Mouse (Mus musculus): ENCODE measurements around the gene Wdr6. TPM values are rescaled to one million over a fixed set of nuclear protein-coding genes. Genes with fewer than 3 reads are reported as not detected.

Gene Wdr6
- polyA plus RNA-seq, 1 experiment from 2014 or later: 82.0 TPM

DNA sequence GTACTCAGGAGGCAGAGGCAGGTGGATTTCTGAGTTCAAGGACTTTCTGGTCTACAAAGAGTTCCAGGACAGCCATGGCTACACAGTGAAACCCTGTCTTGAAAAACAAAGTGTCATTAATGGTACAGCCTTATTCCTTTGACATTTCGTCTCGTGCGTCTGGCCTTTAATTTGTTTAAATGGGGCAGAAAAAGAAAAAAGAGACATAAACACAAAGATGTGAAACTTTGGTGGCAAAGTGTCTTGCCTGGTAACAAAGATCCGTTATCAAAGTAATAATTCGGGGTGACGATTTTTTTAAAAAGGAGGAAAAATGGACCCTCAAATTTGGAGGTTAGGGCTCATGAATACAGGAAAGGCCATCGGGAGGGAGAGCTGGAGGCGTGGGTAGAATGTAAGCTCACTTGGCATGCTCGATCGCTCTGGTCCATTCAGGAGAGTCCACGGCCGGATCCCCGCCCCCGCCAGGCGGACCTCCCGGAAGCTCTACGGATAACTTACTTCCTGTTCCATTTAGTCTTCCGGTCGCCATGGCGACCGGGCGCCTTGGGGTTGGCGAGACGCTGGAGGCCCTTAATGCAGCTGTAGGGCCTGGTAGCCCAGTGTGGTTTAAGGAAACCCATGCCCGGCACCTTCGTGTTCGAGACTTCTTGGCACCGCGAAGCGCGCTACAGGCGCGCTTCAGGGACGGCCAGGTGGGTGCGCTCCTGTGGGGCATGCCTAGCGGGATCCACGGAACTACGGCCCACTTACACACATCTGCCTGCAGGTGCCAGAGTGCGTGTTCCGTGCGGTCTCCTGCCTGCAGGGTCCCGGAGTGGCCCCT, 8.9 kb downstream of the Wdr6 start, which contains the start of gene Dalrd3:
Gene Dalrd3 (plus strand): TSS at position 506 of the 826 bp plus-strand sequence.
- H3K27me3 ChIP-seq (replicated peaks; ENCODE audit: control insufficient read depth, insufficient read depth, low read length): no peaks in the 10 kb centered on the region
- H3K27ac ChIP-seq (ENCODE audit: low read depth): peak within 1 kb of the TSS; percentile 64
- no peaks in the 10 kb centered on the region for H3K9me3 ChIP-seq (ENCODE audit: control insufficient read depth, low read length)
- H3K4me1 ChIP-seq (replicated peaks; ENCODE audit: control insufficient read depth, insufficient read depth, low read length): peaks cover 24% of the 10 kb centered on the region
- DNase-seq (ENCODE audit: low spot score) (peak; percentile 92), ATAC-seq (replicated peaks; ENCODE audit: low FRiP score, low TSS enrichment, low read depth) (peak; percentile 54)
- H3K4me2 ChIP-seq (ENCODE audit: low read length): peak within 1 kb of the TSS; percentile 99
- peaks cover 48% of the 10 kb centered on the region for H3K36me3 ChIP-seq (ENCODE audit: control insufficient read depth, insufficient read depth, low read length)
- peak within 1 kb of the TSS; percentile 63 for H3K4me3 ChIP-seq (ENCODE audit: low read depth, low read length)
- peak within 1 kb of the TSS; percentile 54 for H3K9ac ChIP-seq (ENCODE audit: low read length)
- WGBS: 6% methylated on average over 42 of the region's 42 CpGs

DNA sequence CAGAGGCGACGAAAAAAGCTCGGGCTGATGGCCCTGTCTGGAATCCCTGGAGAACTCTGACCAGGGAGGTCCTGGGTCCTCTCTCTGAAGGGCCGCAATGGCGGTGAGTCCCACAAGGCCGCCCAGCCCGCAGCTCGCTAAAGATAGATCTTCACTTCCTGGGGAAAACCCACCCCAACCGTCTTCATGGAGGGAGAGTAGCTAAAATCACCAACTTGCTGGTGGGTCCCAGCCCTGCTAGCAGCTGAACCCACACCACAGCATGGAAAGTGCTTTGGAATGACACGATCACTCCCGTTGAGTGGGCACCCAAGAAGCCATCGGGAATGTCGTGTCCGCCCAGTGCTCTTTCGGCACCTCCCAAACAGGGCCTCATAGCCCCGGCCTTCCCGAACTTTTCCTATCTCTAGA, 10.0 kb downstream of the Wdr6 start:
- ATAC-seq (replicated peaks; ENCODE audit: low FRiP score, low TSS enrichment, low read depth): no peak
- Histone ChIP-seq H3K36me3 (ENCODE audit: control insufficient read depth, insufficient read depth, low read length) (peaks cover 50% of the 10 kb centered on the region), H3K9ac (ENCODE audit: low read length) (no peak overlapping the region)

DNA sequence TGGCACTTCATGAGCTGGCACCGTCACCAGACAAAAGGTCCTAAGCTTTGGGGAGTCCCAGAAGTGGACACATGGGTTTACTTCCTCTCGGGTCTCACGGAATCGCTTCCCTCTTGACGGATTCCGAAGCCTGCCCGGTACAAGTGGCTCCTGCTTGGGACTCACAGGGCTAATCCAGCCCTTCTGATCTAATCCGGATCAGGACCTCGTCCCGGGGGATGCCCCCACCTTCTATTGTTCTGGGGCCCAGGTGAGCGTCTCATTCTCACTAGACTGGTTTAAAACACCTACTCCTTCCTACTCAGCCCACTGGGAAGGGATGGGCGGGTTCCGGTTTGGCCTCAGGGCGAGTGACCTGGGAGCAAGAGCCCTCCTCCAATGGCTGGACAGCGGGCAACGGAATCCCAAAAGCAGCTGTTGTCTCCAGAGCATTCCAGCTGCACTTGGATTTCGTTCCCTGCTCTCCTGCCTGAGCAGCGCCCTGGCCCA, 10.6 kb downstream of the Wdr6 start:
- Histone ChIP-seq H3K36me3 (ENCODE audit: control insufficient read depth, insufficient read depth, low read length) (peaks cover 49% of the 10 kb centered on the region), H3K4me3 (ENCODE audit: low read depth, low read length) (peak overlapping the region; percentile 70), H3K9me3 (ENCODE audit: control insufficient read depth, low read length) (no peaks in the 10 kb centered on the region), H3K9ac (ENCODE audit: low read length) (peak overlapping the region; percentile 58), H3K4me2 (ENCODE audit: low read length) (peak overlapping the region; percentile 83), H3K27me3 (replicated peaks; ENCODE audit: control insufficient read depth, insufficient read depth, low read length) (no peaks in the 10 kb centered on the region), H3K27ac (ENCODE audit: low read depth) (peak overlapping the region; percentile 92), H3K4me1 (replicated peaks; ENCODE audit: control insufficient read depth, insufficient read depth, low read length) (peaks cover 16% of the 10 kb centered on the region)
- DNase-seq (ENCODE audit: low spot score) (no peak), ATAC-seq (replicated peaks; ENCODE audit: low FRiP score, low TSS enrichment, low read depth) (no peak)
- WGBS: 10% methylated on average over 18 of the region's 18 CpGs

More for the DNA sequence above, 10.0 kb downstream of the Wdr6 start:
- H3K4me3 ChIP-seq (ENCODE audit: low read depth, low read length): peak overlapping the region; percentile 70
- peaks cover 17% of the 10 kb centered on the region for H3K4me1 ChIP-seq (replicated peaks; ENCODE audit: control insufficient read depth, insufficient read depth, low read length)
- H3K4me2 ChIP-seq (ENCODE audit: low read length): peak overlapping the region; percentile 83
- H3K27ac ChIP-seq (ENCODE audit: low read depth): no peak overlapping the region
- H3K27me3 ChIP-seq (replicated peaks; ENCODE audit: control insufficient read depth, insufficient read depth, low read length): no peaks in the 10 kb centered on the region
- H3K9me3 ChIP-seq (ENCODE audit: control insufficient read depth, low read length): no peaks in the 10 kb centered on the region
- DNase-seq (ENCODE audit: low spot score): no peak
- WGBS: 74% methylated on average over 17 of the region's 17 CpGs

DNA sequence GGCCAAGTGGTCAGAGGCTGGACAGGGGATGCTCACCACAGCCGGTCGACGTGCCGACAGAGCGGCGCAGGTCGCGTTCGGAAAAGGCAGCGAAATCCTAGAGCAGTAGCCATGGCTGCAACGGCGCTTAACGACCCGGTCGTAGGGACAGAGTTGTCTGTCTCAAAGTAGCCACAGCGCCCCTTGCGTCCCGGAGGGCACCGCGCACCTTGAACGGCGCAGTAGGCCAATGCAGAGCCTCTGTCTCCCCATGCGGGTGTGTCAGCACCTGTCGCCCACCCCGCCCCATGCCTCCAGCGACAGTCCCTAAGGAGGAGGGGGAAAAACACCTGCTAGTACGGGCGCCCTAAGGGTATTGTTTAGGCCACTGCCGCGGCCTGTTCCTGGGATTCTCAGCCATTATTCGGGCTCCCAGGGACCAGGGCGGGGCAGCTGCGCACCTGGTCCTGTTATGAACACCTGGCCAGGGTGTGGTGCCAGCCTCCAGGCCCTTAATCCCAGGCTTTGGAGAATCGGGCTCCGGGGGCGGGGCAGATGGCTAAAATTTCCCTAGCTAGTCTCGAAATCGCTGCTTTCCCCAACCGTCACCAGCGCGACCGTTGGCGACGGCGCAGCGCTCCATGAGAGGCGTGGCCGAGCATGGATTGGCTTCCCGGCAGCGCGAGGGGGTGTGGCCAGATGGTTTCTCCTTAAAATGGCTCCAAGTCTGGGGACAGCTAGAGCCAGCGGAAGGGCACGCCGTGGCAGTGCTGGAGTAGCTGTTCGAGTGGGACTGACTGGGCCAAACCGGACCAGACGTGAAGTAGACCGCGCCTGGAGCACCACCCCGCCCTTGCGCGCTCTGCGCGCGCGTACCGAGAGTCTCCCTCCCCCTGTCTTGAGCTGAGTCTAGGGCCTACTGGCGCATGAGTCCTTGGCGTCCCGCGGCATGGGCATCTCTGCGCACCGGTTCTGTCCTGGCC, 11.4 kb downstream of the Wdr6 start, which contains the start of gene Ndufaf3:
Gene Ndufaf3 (minus strand): TSS at position 620 of the 962 bp plus-strand sequence.
- H3K4me1 ChIP-seq (replicated peaks; ENCODE audit: control insufficient read depth, insufficient read depth, low read length): peaks cover 16% of the 10 kb centered on the region
- H3K9ac ChIP-seq (ENCODE audit: low read length): peak within 1 kb of the TSS; percentile 58
- peak within 1 kb of the TSS; percentile 83 for H3K4me2 ChIP-seq (ENCODE audit: low read length)
- 0% methylated on average over 73 of the region's 73 CpGs for WGBS
- no peaks in the 10 kb centered on the region for H3K9me3 ChIP-seq (ENCODE audit: control insufficient read depth, low read length)
- H3K27me3 ChIP-seq (replicated peaks; ENCODE audit: control insufficient read depth, insufficient read depth, low read length): no peaks in the 10 kb centered on the region
- peak; percentile 99 for DNase-seq (ENCODE audit: low spot score)
- H3K36me3 ChIP-seq (ENCODE audit: control insufficient read depth, insufficient read depth, low read length): peaks cover 46% of the 10 kb centered on the region
- peak within 1 kb of the TSS; percentile 92 for H3K27ac ChIP-seq (ENCODE audit: low read depth)
- ATAC-seq (replicated peaks; ENCODE audit: low FRiP score, low TSS enrichment, low read depth): peak; percentile 80
- H3K4me3 ChIP-seq (ENCODE audit: low read depth, low read length): peak within 1 kb of the TSS; percentile 70

DNA sequence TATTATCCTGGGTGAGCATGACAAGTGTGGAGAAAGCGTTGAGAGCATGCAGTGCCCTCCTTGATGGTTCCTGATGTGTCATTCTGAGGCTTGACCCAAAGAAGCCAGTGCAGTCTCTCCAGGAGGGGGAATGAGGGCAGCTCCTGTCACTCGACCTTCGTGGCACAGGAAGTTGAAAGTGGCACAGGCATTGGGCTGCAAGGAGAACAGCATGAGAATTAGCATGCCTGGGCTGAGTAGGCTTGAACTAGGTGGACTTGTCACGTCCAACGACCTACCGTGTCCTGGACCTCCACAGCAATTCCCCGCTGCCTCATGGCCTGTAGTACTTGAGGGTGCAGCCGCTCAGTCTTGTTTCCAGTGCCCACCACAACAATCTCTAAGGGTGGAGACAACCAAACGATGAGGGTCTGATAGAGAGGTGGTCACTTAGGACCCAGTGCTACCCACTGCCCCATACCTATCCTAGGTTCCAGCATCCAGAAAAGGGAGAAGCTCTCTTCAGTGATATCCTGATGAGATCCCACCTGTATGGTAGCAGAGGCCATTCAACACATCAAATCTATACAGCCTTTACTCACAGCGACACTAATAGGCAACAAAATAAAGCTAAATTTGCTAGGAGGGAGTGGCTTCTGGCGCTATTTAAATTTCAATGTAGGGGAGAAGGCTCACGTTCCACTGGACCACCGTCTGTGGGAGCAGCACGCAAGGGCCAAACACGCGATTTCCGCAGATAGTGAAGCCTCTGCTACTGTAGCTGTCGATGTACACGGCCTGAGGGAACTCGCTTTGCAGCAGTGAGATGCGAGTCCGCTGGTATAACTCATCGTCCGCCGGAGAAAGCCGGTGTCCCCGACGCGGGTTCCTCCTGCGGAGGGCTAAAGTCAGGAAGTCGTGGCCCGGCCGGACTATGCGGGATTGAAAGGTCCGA, 12.4 kb downstream of the Wdr6 start:
- WGBS: 10% methylated on average over 35 of the region's 35 CpGs
- H3K27me3 ChIP-seq (replicated peaks; ENCODE audit: control insufficient read depth, insufficient read depth, low read length): no peaks in the 10 kb centered on the region
- peaks cover 45% of the 10 kb centered on the region for H3K36me3 ChIP-seq (ENCODE audit: control insufficient read depth, insufficient read depth, low read length)
- no peak for DNase-seq (ENCODE audit: low spot score)
- ATAC-seq (replicated peaks; ENCODE audit: low FRiP score, low TSS enrichment, low read depth): no peak
- H3K4me1 ChIP-seq (replicated peaks; ENCODE audit: control insufficient read depth, insufficient read depth, low read length): peaks cover 22% of the 10 kb centered on the region
- no peaks in the 10 kb centered on the region for H3K9me3 ChIP-seq (ENCODE audit: control insufficient read depth, low read length)
- H3K27ac ChIP-seq (ENCODE audit: low read depth): peak overlapping the region; percentile 92
- H3K4me3 ChIP-seq (ENCODE audit: low read depth, low read length): peak overlapping the region; percentile 70
- peak overlapping the region; percentile 83 for H3K4me2 ChIP-seq (ENCODE audit: low read length)
- H3K9ac ChIP-seq (ENCODE audit: low read length): peak overlapping the region; percentile 58

DNA sequence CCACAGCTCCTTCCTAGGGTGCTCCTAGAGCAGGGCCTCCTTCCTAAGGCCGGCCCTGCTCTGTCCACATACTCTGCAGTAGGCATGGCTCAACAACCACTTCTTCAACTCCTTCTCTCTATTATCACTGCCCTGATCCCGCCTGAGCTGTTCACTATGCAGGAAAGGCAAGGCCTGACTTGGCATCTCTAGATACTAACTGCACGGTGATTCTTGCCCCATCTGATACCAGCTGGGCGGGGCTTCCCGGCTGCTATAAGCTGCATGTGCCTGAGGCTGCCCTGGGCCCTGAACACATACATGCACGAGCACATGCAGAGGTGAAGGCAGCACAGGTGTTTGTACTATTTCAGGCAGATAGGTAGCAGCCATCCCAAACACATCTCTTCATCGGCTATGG, 14.4 kb downstream of the Wdr6 start:
- 83% methylated on average over 7 of the region's 7 CpGs for WGBS
- peaks cover 47% of the 10 kb centered on the region for H3K36me3 ChIP-seq (ENCODE audit: control insufficient read depth, insufficient read depth, low read length)

DNA sequence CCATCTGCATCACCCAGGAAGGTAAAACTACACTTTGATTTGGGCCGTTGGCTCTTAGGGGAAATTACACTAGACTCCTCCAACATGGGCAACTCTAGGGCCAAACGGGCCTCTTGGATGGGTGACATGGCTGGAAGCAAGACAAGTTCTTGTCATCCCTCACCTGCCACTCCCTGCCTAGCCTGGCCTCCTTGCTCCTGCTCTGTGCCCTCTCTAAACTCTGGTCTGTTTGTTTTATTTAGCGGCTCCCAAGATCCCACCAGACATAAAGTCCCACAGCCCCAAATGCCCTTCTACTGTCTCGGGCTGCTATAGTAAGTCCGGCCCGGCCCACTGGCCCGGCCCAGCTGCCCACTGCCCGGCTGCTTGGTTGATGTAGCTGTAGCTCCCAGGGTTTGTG, 14.9 kb downstream of the Wdr6 start:
- 90% methylated on average over 8 of the region's 8 CpGs for WGBS
- Histone ChIP-seq H3K4me2 (ENCODE audit: low read length) (no peak overlapping the region), H3K9ac (ENCODE audit: low read length) (no peak overlapping the region), H3K36me3 (ENCODE audit: control insufficient read depth, insufficient read depth, low read length) (peaks cover 52% of the 10 kb centered on the region), H3K4me1 (replicated peaks; ENCODE audit: control insufficient read depth, insufficient read depth, low read length) (peaks cover 23% of the 10 kb centered on the region), H3K27ac (ENCODE audit: low read depth) (no peak overlapping the region), H3K4me3 (ENCODE audit: low read depth, low read length) (no peak overlapping the region), H3K27me3 (replicated peaks; ENCODE audit: control insufficient read depth, insufficient read depth, low read length) (no peaks in the 10 kb centered on the region), H3K9me3 (ENCODE audit: control insufficient read depth, low read length) (no peaks in the 10 kb centered on the region)
- DNase-seq (ENCODE audit: low spot score): no peak
- no peak for ATAC-seq (replicated peaks; ENCODE audit: low FRiP score, low TSS enrichment, low read depth)

More for the DNA sequence above, 14.4 kb downstream of the Wdr6 start:
- Histone ChIP-seq H3K27ac (ENCODE audit: low read depth) (no peak overlapping the region), H3K4me3 (ENCODE audit: low read depth, low read length) (no peak overlapping the region), H3K9ac (ENCODE audit: low read length) (no peak overlapping the region), H3K4me2 (ENCODE audit: low read length) (no peak overlapping the region), H3K4me1 (replicated peaks; ENCODE audit: control insufficient read depth, insufficient read depth, low read length) (peaks cover 23% of the 10 kb centered on the region), H3K9me3 (ENCODE audit: control insufficient read depth, low read length) (no peaks in the 10 kb centered on the region), H3K27me3 (replicated peaks; ENCODE audit: control insufficient read depth, insufficient read depth, low read length) (no peaks in the 10 kb centered on the region)
- ATAC-seq (replicated peaks; ENCODE audit: low FRiP score, low TSS enrichment, low read depth) (no peak), DNase-seq (ENCODE audit: low spot score) (no peak)

Data from intestine, embryonic 14.5 days (tissue).